Mouse (Mus musculus): ENCODE measurements around the gene Sgsm2. TPM values are rescaled to one million over a fixed set of nuclear protein-coding genes. Genes with fewer than 3 reads are reported as not detected.

Sgsm2 gene
- total and polyA plus RNA-seq, 2 experiments from 2014 or later: 2.3 to 11.7 TPM

DNA sequence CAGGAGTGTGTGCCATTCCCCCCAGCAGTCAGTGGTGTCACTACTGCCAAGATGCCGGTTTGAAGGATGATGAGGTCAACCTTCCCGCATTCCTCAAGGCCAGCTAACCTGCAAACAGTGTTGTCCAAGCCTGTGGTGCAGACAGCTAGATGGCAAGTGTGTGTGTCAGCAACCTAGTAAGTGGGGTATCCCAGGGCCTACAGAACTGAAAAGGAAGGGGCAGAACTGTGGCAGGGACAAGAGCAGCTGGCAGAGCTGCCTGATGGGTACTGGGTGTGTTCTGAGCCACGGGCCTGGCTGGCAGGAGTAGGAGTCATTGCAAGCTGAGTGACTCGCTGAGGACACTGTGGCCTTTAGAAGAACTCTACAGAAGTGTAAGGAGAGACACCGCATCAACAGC lies 34.7 kb downstream of the Sgsm2 start:
- TF ChIP-seq EP300 (IDR thresholded peaks at IDR 0.05; ENCODE audit: low read depth) (no peak), CTCF (IDR thresholded peaks at IDR 0.05; ENCODE audit: low read depth) (no peak)
- Histone ChIP-seq H3K4me2 (ENCODE audit: low read depth, low read length) (no peak overlapping the region), H3K4me3 (ENCODE audit: low read depth, low read length) (no peak overlapping the region), H3K27ac (ENCODE audit: low read depth) (no peak overlapping the region), H3K9ac (replicated peaks; ENCODE audit: low read depth, low read length) (no peak overlapping the region), H3K4me1 (ENCODE audit: control insufficient read depth, insufficient read depth) (peaks cover 7% of the 10 kb centered on the region; the same call in 1 of the 2 replicates), H3K9me3 (replicated peaks; ENCODE audit: control insufficient read depth, low read length) (no peaks in the 10 kb centered on the region), H3K36me3 (replicated peaks; ENCODE audit: control insufficient read depth, insufficient read depth, low read length) (no peaks in the 10 kb centered on the region), H3K27me3 (ENCODE audit: control insufficient read depth, insufficient read depth, low read length) (no peaks in the 10 kb centered on the region)
- no peak for ATAC-seq (ENCODE audit: insufficient read depth, low read depth)
- no peak for DNase-seq (ENCODE audit: low spot score)
- 60% methylated on average over 5 of the region's 5 CpGs for WGBS

DNA sequence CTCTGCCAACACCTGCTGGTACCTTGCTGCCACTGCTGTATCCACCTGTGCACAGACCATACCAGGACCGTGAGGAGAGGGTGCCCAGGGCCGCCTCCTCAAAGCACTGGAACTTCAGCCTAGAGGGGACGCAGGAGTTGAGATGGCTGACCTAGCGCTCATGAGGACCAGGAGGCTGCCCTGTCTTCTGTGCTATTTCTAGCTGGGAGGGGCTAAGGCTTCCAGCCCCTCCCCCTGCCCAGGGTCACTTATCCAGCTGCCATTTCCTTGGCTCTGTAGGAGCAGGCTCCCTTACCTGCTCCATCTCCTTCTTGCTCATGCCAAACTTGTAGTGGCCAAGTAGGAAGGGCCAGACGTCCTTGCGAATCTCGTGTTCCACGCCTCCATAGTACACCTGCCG lies 39.1 kb downstream of the Sgsm2 start:
- no peak for DNase-seq (ENCODE audit: low spot score)
- no peak overlapping the region for H3K27ac ChIP-seq (ENCODE audit: low read depth)

DNA sequence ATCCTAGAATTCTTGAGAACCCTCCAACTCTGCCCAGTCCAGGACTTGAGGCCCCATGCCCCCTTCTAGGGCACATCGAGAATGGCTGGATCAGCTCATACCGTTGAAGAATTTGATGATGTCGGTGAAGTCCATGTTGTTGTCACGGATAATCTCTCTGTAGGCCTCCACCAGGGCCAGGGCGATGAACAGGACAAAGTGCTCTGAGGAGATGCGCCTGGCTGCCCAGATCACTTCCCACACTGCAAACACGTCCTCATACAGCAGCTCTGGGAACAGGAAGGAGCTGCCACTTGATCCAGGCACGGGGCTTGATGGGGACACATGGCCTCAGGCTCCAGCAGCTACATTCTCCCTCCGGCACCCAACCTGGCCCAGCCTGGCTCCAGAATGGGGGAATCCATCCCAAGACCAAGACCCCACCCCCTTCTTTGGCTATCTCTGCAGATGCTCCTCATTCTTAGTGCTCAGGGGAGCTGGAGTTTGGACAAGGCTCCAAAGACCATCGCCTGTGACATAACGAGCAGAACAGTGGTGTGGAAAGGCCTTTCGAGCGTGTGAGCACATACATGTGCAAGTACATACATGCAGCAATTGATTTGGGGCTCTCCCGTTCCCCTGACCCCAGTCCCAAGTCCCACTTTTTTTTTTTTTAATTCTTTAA lies 45.7 kb downstream of the Sgsm2 start:
- 71% methylated on average over 14 of the region's 14 CpGs for WGBS
- ATAC-seq (ENCODE audit: insufficient read depth, low read depth): no peak

More for the DNA sequence above, 39.1 kb downstream of the Sgsm2 start:
- Histone ChIP-seq H3K9me3 (replicated peaks; ENCODE audit: control insufficient read depth, low read length) (no peaks in the 10 kb centered on the region), H3K4me1 (ENCODE audit: control insufficient read depth, insufficient read depth) (no peaks in the 10 kb centered on the region), H3K4me2 (ENCODE audit: low read depth, low read length) (no peak overlapping the region), H3K27me3 (ENCODE audit: control insufficient read depth, insufficient read depth, low read length) (no peaks in the 10 kb centered on the region), H3K4me3 (ENCODE audit: low read depth, low read length) (no peak overlapping the region), H3K36me3 (replicated peaks; ENCODE audit: control insufficient read depth, insufficient read depth, low read length) (no peaks in the 10 kb centered on the region; the same call in 1 of the 2 replicates), H3K9ac (replicated peaks; ENCODE audit: low read depth, low read length) (no peak overlapping the region)
- TF ChIP-seq CTCF (IDR thresholded peaks at IDR 0.05; ENCODE audit: low read depth) (no peak), EP300 (IDR thresholded peaks at IDR 0.05; ENCODE audit: low read depth) (no peak)
- no peak for ATAC-seq (ENCODE audit: insufficient read depth, low read depth)
- 84% methylated on average over 9 of the region's 9 CpGs for WGBS

DNA sequence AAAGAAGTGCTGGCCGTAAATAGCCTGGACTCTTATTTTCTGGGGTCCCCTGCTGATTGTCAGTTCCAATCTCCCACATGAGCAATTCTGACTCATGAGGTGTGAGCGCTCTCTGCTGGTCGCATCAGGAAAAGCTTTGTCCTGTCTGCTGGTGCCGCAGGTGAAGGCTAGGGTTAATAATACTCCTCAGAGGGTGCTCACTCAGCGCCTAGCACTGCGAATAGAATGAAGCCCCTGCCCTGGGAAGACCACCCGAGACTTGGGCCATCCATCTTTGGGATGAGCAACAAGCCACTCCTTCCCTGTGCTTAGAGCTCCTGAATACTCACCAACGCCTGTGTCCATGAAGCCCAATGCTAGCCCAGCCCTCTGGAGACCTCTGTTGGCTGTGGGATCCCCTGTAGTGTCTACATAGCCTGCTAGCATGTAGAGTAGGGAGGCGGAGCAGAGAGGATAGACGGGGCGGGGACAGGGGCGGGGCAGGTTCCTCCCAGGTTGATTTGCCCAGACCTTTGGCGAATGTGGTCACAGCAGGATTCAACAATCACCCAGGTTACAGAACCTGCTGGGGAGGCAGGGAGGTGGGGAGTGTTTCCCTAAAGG lies 48.8 kb downstream of the Sgsm2 start:
- Histone ChIP-seq H3K4me2 (ENCODE audit: low read depth, low read length) (no peak overlapping the region), H3K36me3 (replicated peaks; ENCODE audit: control insufficient read depth, insufficient read depth, low read length) (peaks cover 5% of the 10 kb centered on the region), H3K4me3 (ENCODE audit: low read depth, low read length) (no peak overlapping the region), H3K4me1 (ENCODE audit: control insufficient read depth, insufficient read depth) (peaks cover 16% of the 10 kb centered on the region), H3K27ac (ENCODE audit: low read depth) (peak overlapping the region; percentile 73), H3K9ac (replicated peaks; ENCODE audit: low read depth, low read length) (no peak overlapping the region; the same call in 1 of the 2 replicates), H3K9me3 (replicated peaks; ENCODE audit: control insufficient read depth, low read length) (peaks cover 3% of the 10 kb centered on the region; the same call in 1 of the 2 replicates), H3K27me3 (ENCODE audit: control insufficient read depth, insufficient read depth, low read length) (no peaks in the 10 kb centered on the region)
- DNase-seq (ENCODE audit: low spot score) (peak; percentile 77), ATAC-seq (ENCODE audit: insufficient read depth, low read depth) (peak; percentile 79)
- 6% methylated on average over 13 of the region's 13 CpGs for WGBS
- TF ChIP-seq CTCF (IDR thresholded peaks at IDR 0.05; ENCODE audit: low read depth) (peak; percentile 87), EP300 (IDR thresholded peaks at IDR 0.05; ENCODE audit: low read depth) (no peak)

More for the DNA sequence above, 45.7 kb downstream of the Sgsm2 start:
- no peaks in the 10 kb centered on the region; the same call in none of the 2 replicates for H3K36me3 ChIP-seq (replicated peaks; ENCODE audit: control insufficient read depth, insufficient read depth, low read length)
- TF ChIP-seq CTCF (IDR thresholded peaks at IDR 0.05; ENCODE audit: low read depth) (no peak), EP300 (IDR thresholded peaks at IDR 0.05; ENCODE audit: low read depth) (no peak)
- H3K9ac ChIP-seq (replicated peaks; ENCODE audit: low read depth, low read length): no peak overlapping the region
- H3K4me2 ChIP-seq (ENCODE audit: low read depth, low read length): no peak overlapping the region
- no peak for DNase-seq (ENCODE audit: low spot score)
- H3K4me1 ChIP-seq (ENCODE audit: control insufficient read depth, insufficient read depth): peaks cover 10% of the 10 kb centered on the region; the same call in 1 of the 2 replicates
- no peaks in the 10 kb centered on the region for H3K9me3 ChIP-seq (replicated peaks; ENCODE audit: control insufficient read depth, low read length)
- no peak overlapping the region for H3K4me3 ChIP-seq (ENCODE audit: low read depth, low read length)
- H3K27ac ChIP-seq (ENCODE audit: low read depth): no peak overlapping the region
- no peaks in the 10 kb centered on the region for H3K27me3 ChIP-seq (ENCODE audit: control insufficient read depth, insufficient read depth, low read length)

DNA sequence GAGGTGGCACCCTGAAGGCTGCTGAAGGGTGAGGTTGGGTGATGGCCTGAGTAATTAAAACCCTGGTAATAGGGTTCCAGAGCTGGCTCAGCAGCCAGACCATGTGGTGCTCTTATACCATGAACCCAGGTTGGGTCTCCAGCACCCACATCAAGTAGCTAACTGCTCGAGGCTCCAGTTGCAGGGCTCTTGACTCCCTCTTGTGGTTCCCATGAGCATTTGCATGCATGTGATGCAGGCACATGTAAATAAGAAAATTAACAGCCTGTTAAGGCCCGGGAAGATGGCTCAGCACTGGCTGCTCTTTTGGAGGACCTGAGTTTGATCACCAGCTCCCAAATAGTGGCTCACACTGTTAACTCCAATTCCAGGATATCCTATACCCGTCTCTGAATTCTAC lies 51.1 kb downstream of the Sgsm2 start:
- TF ChIP-seq CTCF (IDR thresholded peaks at IDR 0.05; ENCODE audit: low read depth): peak; percentile 31; the same call in 1 of the 2 replicates
- TF ChIP-seq EP300 (IDR thresholded peaks at IDR 0.05; ENCODE audit: low read depth): no peak
- ATAC-seq (ENCODE audit: insufficient read depth, low read depth) (no peak), DNase-seq (ENCODE audit: low spot score) (no peak)
- no peak overlapping the region for H3K4me3 ChIP-seq (ENCODE audit: low read depth, low read length)
- peaks cover 3% of the 10 kb centered on the region; the same call in 1 of the 2 replicates for H3K9me3 ChIP-seq (replicated peaks; ENCODE audit: control insufficient read depth, low read length)
- H3K27me3 ChIP-seq (ENCODE audit: control insufficient read depth, insufficient read depth, low read length): no peaks in the 10 kb centered on the region
- no peak overlapping the region for H3K9ac ChIP-seq (replicated peaks; ENCODE audit: low read depth, low read length)
- no peak overlapping the region for H3K4me2 ChIP-seq (ENCODE audit: low read depth, low read length)
- no peak overlapping the region for H3K27ac ChIP-seq (ENCODE audit: low read depth)
- 69% methylated on average over 3 of the region's 3 CpGs for WGBS
- peaks cover 14% of the 10 kb centered on the region for H3K36me3 ChIP-seq (replicated peaks; ENCODE audit: control insufficient read depth, insufficient read depth, low read length)
- peaks cover 30% of the 10 kb centered on the region for H3K4me1 ChIP-seq (ENCODE audit: control insufficient read depth, insufficient read depth)

Measured in heart, postnatal 0 days (tissue).